Mouse (Mus musculus) embryo, embryonic 9.5 days (tissue): ENCODE measurements at regions not wholly inside any gene's neighbourhood (a gene's known extent, or its start where the extent isn't known, plus 50 kb on each side); places are given as distances from the start of the nearest gene placed in this dataset.

Experiments used
- DNase-seq: peaks from one replicate; pipeline ENCODE4 v3.0.0-alpha.2; 2017; ENCODE audit errors: extremely low spot score

DNA sequence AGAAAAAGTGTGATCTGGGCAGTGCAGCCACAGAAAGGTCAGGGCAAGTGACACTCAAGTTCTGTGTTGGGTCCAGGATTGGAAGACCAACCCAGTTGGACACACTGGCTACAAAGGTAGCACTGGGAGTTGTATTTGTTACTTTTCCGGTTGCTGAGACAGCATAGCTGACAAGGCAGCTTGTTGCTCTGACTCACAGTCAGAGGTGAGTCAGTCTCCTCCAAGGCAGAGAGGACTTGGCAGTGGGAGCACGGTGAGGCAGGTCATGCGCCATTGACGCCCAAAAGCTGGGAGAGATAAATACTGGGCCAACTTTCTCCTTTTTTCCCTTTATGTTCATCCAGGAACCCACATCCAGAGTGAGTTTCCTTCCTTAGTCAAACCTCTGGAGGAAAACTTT is 88.4 kb downstream of the Zfp706 start:
- DNase-seq, result no peak

- no peak for DNase-seq
These were observed 90.6 kb downstream of the Zfp706 start for GRCm38 (mm10) chr15:36916998-36917397.

GRCm38 (mm10) chr15:36914239-36915100 is 93.1 kb downstream of the Zfp706 start:
- no peak for DNase-seq

GRCm38 (mm10) chr15:36913308-36913707 is 94.3 kb downstream of the Zfp706 start:
- no peak for DNase-seq

GRCm38 (mm10) chr15:36910272-36910671 is 97.3 kb downstream of the Zfp706 start:
- no peak for DNase-seq

GRCm38 (mm10) chr15:36909494-36909893 is 98.1 kb downstream of the Zfp706 start:
- no peak for DNase-seq

- no peak for DNase-seq
These were observed 100.8 kb downstream of the Zfp706 start for GRCm38 (mm10) chr15:36906789-36907188.

DNA sequence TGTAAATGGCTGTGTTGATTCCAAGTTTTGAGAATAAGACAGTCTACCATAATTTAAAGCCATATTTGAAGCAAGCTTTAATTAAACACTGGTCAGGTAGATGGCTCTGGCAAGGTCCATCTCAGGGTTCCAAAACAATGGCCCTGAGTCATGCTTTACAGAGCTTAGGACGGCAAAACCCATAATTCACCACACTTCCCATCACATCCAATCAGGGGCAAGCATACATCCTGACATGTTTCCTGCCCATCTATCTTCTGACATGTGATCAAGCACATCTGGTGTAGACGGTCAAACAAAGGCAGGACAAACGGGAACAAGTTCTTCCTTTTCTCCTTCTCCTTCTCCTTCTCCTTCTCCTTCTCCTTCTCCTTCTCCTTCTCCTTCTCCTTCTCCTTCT is 101.5 kb downstream of the Zfp706 start:
- no peak for DNase-seq

GRCm38 (mm10) chr15:36903922-36904321 is 103.7 kb downstream of the Zfp706 start:
- DNase-seq, result no peak

DNA sequence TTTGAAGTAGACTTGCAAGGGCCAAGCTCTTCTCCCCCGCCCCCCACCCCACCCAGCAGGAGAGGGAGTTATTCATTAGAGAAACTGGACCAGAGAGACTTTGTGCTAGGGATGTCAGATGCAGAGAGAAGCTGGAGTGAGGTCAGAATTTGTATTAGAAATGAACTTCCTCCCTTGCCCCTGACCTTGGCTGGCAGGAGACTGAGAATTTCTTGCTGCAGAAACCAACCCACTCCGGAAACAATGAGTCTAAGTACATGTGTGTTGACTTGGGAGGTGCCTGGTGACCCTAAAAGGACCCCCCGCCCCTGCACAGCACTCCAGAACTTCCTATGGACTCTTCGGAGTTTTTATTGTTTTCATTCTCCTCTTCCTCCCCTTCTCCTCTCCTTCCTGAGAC is 104.3 kb downstream of the Zfp706 start:
- DNase-seq, result no peak

DNA sequence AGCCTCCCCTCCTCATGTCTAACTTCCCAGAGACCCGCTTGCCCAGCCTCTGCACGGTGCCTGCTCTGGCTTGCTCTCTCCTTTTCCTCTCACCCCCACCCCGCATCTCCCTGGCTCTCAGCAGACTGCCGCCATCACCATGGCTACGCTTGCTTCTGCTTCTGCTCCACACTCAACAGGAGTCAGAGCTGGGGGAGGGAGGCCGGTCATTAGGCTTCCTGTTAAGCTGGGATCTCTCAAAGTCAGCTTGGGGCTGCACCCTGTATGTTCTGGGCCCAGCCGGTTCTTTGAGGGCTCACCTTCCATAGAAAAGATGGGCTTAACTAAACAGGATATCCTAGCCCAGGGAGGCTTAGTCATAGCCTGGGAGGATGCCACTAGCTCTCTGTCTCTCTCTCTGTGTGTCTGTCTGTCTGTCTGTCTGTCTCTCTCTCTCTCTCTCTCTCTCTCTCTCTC is 105.7 kb downstream of the Zfp706 start:
- peak; percentile 49 for DNase-seq

GRCm38 (mm10) chr15:36901350-36901749 is 106.2 kb downstream of the Zfp706 start:
- DNase-seq, result no peak

DNA sequence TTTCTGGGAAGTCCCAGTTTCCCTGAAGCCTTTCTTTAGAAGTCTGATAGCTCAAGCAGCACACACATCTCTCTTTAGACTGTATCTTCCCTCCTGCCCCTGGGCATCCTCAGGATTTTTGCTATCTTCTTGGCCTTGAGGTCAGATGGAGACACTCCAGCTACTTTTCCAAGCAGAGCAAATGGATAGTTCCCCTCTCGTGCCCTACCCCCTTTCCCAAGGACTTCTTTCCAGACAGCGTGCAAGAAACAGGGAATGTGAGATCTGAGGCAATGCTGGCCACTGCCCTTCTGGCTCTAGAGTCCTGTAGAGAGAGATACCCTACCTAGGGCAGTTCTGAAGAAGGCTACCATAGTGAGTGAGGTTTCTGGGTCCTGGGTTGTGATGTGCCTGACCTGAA is 106.6 kb downstream of the Zfp706 start:
- DNase-seq, result no peak

DNA sequence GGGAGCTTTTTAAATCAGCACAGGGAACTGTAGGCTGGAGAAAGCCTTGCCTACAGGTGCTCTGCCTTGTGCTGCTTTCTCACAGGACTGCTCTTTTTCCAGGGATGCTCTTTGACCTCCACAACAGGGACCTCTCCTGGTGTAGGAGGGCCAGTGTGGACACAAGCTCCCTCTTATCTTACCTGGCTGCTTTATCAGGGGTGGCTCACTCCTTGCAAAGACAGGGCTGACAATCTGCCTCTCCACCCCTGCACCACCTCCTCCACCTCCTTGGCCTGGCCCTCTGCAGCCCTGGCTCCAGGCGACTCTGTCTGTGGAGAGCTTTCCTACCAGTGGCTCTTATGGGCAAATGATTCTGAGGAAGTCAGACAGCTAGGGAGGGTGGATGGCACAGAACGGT is 107.7 kb downstream of the Zfp706 start:
- DNase-seq, result no peak

DNA sequence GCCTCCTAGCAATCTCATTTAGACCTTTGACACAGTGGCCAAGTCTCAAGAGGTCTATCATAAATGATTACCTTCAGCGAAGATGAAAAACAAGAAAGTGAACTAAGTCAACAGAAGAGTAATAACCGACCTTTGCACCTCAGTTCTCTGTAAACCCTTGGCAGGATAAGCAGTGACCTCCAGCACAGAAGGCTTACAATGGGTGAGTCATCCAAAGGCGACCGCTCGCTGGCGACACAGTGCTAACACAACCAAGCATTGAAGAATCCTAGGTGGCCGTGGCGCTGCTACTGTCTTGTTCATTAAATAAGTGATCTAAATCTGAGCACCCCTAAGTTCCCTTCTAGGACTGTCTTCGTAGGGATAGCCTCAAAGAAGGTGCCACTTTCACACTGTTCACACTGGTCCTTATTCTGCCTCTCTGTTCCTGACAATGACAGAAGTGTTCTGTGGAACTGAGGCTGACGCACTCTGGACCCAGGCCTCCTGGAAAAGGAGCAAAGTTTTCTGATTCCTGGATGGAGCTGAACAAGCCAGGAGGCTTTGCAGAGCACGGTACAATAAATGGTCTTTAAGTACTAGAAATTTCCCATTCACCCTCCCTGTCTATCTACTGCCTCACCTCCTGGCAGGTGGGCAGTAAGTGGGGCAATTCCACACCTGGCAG is 108.6 kb downstream of the Zfp706 start:
- DNase-seq, result no peak

GRCm38 (mm10) chr15:36898326-36898725 is 109.2 kb downstream of the Zfp706 start:
- no peak for DNase-seq

DNA sequence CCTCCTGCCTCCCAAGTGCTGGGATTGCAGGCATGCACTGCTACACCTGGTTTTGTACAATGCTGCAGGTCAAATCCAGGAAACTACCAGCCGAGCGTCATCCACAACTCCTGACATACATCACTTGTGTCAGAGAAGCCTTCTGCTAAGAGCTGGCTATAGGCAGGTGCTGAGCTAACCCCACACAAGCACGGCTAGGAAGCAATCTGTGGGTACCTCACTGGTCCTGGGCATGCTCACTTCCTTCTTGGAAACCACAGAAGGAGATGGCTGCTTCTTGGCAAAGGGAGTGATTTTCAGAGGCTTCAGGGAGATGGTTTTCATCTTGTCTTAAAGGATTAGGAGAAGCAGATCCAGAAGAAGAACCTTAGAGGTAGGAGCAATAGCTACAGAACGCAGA is 111.3 kb downstream of the Zfp706 start:
- no peak for DNase-seq

GRCm38 (mm10) chr15:36895031-36895430 is 112.5 kb downstream of the Zfp706 start:
- no peak for DNase-seq

- DNase-seq, result no peak
These were observed 114.1 kb downstream of the Zfp706 start for GRCm38 (mm10) chr15:36893407-36893969.

DNA sequence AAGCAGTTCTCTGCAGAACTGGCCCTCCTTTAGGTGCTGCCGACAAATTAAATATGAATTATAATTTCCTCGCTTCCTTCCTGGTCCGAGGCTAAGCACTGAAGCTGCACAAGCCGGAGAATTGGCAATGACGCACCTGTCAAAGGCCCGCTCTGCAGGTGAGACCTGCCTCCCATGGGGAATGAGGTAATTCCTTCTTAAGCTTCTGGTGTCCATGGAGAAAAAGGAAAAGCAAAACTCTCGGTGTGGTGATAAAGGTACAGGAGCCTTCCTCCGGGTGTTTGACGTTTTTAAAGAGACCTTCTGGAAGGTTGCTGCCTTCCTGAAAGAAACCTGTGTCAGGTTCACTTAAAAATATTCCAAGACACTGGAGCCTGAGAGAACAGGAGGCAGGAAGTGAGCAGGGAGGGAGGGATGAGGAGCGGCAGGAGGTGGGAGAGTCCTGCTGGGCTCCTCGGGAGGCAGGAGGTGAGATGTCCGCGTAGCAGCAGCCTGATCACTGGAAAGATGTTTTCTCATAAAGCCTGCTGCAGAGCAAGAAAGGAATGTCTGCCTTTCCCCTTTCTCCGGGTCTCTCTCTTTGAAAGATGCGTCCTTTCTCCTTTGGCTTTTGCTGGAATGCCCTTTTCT is 114.9 kb downstream of the Zfp706 start:
- no peak for DNase-seq

- no peak for DNase-seq
These were observed 115.7 kb downstream of the Zfp706 start for GRCm38 (mm10) chr15:36891851-36892250.

DNA sequence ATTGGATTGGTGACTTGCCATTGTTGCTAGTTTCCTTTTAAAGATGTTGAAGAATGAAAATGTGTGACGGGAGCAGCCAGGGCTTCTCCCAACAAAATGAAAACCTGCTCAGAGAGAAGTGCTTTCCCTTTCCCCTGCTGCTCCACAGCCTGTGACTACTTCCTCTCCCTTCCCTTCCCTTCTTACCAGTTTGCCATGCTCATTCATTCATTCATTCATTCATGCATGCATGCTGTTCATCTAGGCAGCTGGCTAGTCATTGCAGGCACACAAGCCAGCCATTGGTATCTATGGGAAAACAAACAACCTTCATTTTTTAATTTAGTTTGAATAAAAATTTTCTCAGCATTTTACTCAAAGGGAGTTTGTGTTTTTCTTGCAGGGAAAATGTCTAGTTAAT is 116.3 kb downstream of the Zfp706 start:
- no peak for DNase-seq
